Mouse (Mus musculus) mouse trophoblast stem cell (cell line): ENCODE measurements around the gene Hmgcll1.

Experiments
- in situ Hi-C, 2 experiments: fragments of 300-500 bp; cut with MseI, MboI; formaldehyde crosslinking; loops; 2 replicates in 1 of 2; 3 replicates in 1 of 2; pipeline ENCODE4 v1.15.1; 2025

Hmgcll1 gene

GRCm38 (mm10) chr9:76014631-76015531 lies at the start of gene Hmgcll1:
TSS of gene Hmgcll1 (plus strand) at chr9:76014855.
- in situ Hi-C loops: no loop called here

GRCm38 (mm10) chr9:75980097-75980496 lies 34.6 kb upstream of the Hmgcll1 start:
- in situ Hi-C loops: no loop called here

GRCm38 (mm10) chr9:75981139-75981538 lies 33.5 kb upstream of the Hmgcll1 start:
- in situ Hi-C loops: no loop called here

- in situ Hi-C loops: no loop called here
Observed at GRCm38 (mm10) chr9:75989491-75989890, 25.2 kb upstream of the Hmgcll1 start.

- in situ Hi-C loops: no loop called here
Observed at GRCm38 (mm10) chr9:75998791-75999350, 15.8 kb upstream of the Hmgcll1 start.

- in situ Hi-C loops: no loop called here
Observed at GRCm38 (mm10) chr9:76000876-76001858, 13.5 kb upstream of the Hmgcll1 start.

GRCm38 (mm10) chr9:76003066-76003465 lies 11.6 kb upstream of the Hmgcll1 start:
- in situ Hi-C loops: no loop called here

GRCm38 (mm10) chr9:76003637-76004036 lies 11.0 kb upstream of the Hmgcll1 start:
- in situ Hi-C loops: no loop called here

GRCm38 (mm10) chr9:76007342-76007970 lies 7.2 kb upstream of the Hmgcll1 start:
- in situ Hi-C loops: no loop called here

GRCm38 (mm10) chr9:76013789-76014188 lies 866 bp upstream of the Hmgcll1 start:
- in situ Hi-C loops: no loop called here

- in situ Hi-C loops: no loop called here
Observed at GRCm38 (mm10) chr9:76015971-76016370, 1.3 kb downstream of the Hmgcll1 start.

GRCm38 (mm10) chr9:76016506-76016905 lies 1.9 kb downstream of the Hmgcll1 start:
- in situ Hi-C loops: no loop called here

GRCm38 (mm10) chr9:76023551-76023973 lies 8.9 kb downstream of the Hmgcll1 start:
- in situ Hi-C loops: no loop called here

GRCm38 (mm10) chr9:76024277-76025246 lies 9.9 kb downstream of the Hmgcll1 start:
- in situ Hi-C loops: no loop called here

GRCm38 (mm10) chr9:76029471-76030199 lies 15.0 kb downstream of the Hmgcll1 start:
- in situ Hi-C loops: no loop called here

GRCm38 (mm10) chr9:76035058-76035457 lies 20.4 kb downstream of the Hmgcll1 start:
- in situ Hi-C loops: no loop called here

- in situ Hi-C loops: no loop called here
Observed at GRCm38 (mm10) chr9:76038327-76039103, 23.9 kb downstream of the Hmgcll1 start.

- in situ Hi-C loops: no loop called here
Observed at GRCm38 (mm10) chr9:76039711-76040110, 25.1 kb downstream of the Hmgcll1 start.

GRCm38 (mm10) chr9:76043341-76043740 lies 28.7 kb downstream of the Hmgcll1 start:
- in situ Hi-C loops: no loop called here
